Mouse (Mus musculus) neutrophil, adult 5-6 weeks (primary cell): ENCODE results near the gene Gm7356. TPM values are rescaled to one million over a fixed set of nuclear protein-coding genes. Genes with fewer than 3 reads are reported as not detected.
"Not testable (repeated sequence)": the region's sequence is repeated elsewhere in the genome, so short reads cannot be mapped to it uniquely, and the experiment has no call there.

Experiments used
- ATAC-seq: fragments of 151-379, 151-347 bp; 2 replicates; pipeline ENCODE4 v1.8.0; 2017; ENCODE audit warnings: mild to moderate bottlenecking, moderate TSS enrichment; ENCODE audit not compliant: insufficient number of reproducible peaks, poor library complexity, low FRiP score, severe bottlenecking; ENCODE audit errors: extremely low read depth
- total RNA-seq: library from RNA; stranded (forward); fragments of 200-1000 nt; gene quantifications from 2 replicates; pipeline ENCODE4 v1.2.3, GENCODE M21; 2017

Gene Gm7356
- not detected in 2 replicates for total RNA-seq

GRCm38 (mm10) chr17:14003604-14004003, at the start of gene Gm7356:
TSS of gene Gm7356 (minus strand) at chr17:14003704.
- ATAC-seq = not testable (repeated sequence)

GRCm38 (mm10) chr17:14041880-14042279, 38.4 kb upstream of the Gm7356 start:
- ATAC-seq = not testable (repeated sequence)

- not testable (repeated sequence) for ATAC-seq
These were observed 33.5 kb upstream of the Gm7356 start for GRCm38 (mm10) chr17:14037012-14037411.

- ATAC-seq = not testable (repeated sequence)
These were observed 32.6 kb upstream of the Gm7356 start for GRCm38 (mm10) chr17:14036113-14036512.

GRCm38 (mm10) chr17:13993425-13993824, 10.1 kb downstream of the Gm7356 start:
- ATAC-seq = not testable (repeated sequence)

GRCm38 (mm10) chr17:13987690-13988089, 15.8 kb downstream of the Gm7356 start:
- ATAC-seq = no peak

GRCm38 (mm10) chr17:13970796-13971195, 32.7 kb downstream of the Gm7356 start:
- not testable (repeated sequence) for ATAC-seq

GRCm38 (mm10) chr17:13969917-13970316, 33.6 kb downstream of the Gm7356 start:
- ATAC-seq = not testable (repeated sequence)

GRCm38 (mm10) chr17:13965048-13965447, 38.5 kb downstream of the Gm7356 start:
- not testable (repeated sequence) for ATAC-seq

GRCm38 (mm10) chr17:13962245-13962644, 41.3 kb downstream of the Gm7356 start:
- ATAC-seq = not testable (repeated sequence)

GRCm38 (mm10) chr17:13958129-13958528, 45.4 kb downstream of the Gm7356 start:
- ATAC-seq = not testable (repeated sequence)

- not testable (repeated sequence) for ATAC-seq
These were observed 51.9 kb downstream of the Gm7356 start for GRCm38 (mm10) chr17:13951570-13951969.

Other genes starting within 250 kb of the Gm7356 start
- gene Afdn, start 243.2 kb downstream of the Gm7356 start, total RNA-seq = 6.6 and 10.0 TPM in 2 replicates
- gene Tcte2, start 241.9 kb downstream of the Gm7356 start, total RNA-seq = not detected in 2 replicates
- not detected in 2 replicates for gene Gm7168, start 55.3 kb downstream of the Gm7356 start, total RNA-seq
- not detected in 2 replicates for gene Gm7358, start 55.8 kb upstream of the Gm7356 start, total RNA-seq
- gene Dact2, start 200.6 kb upstream of the Gm7356 start, total RNA-seq = not detected in 2 replicates